Mouse (Mus musculus) liver, adult 2 months (tissue): ENCODE measurements at regions not wholly inside any gene's neighbourhood (a gene's known extent, or its start where the extent isn't known, plus 50 kb on each side); places are given as distances from the start of the nearest gene placed in this dataset.

ENCODE experiments used
- DNase-seq: peaks from one replicate; pipeline ENCODE4 v3.0.0-alpha.2; 2011; ENCODE audit warnings: low read depth, low spot score; ENCODE audit errors: extremely low read depth
- H3K27ac ChIP-seq: fragments of 200-500 bp; replicated peaks from 2 replicates; pipeline ENCODE4 v1.5.1; 2012; ENCODE audit warnings: low read depth, mild to moderate bottlenecking, control low read depth, inconsistent platforms, low read length; ENCODE audit not compliant: insufficient read depth
- H3K27me3 ChIP-seq: fragments of 200-500 bp; 2 replicates; pipeline ENCODE4 v1.6.1; 2012; ENCODE audit warnings: mild to moderate bottlenecking, moderate library complexity, low read length, inconsistent platforms; ENCODE audit not compliant: control insufficient read depth, insufficient read depth
- H3K36me3 ChIP-seq: fragments of 200-500 bp; 2 replicates; pipeline ENCODE4 v1.6.1; 2012; ENCODE audit warnings: low read length, inconsistent platforms; ENCODE audit not compliant: control insufficient read depth, insufficient read depth
- H3K4me1 ChIP-seq: fragments of 200-500 bp; 2 replicates; pipeline ENCODE4 v1.6.1; 2011; ENCODE audit warnings: low read length; ENCODE audit not compliant: control insufficient read depth, insufficient read depth
- H3K4me3 ChIP-seq: fragments of 200-500 bp; 2 replicates; pipeline ENCODE4 v1.5.1; 2011; ENCODE audit warnings: low read depth, mild to moderate bottlenecking, control low read depth, low read length, moderate library complexity; ENCODE audit not compliant: insufficient read depth
- H3K79me2 ChIP-seq: fragments of 200-500 bp; 2 replicates; pipeline ENCODE4 v1.6.1; 2012; ENCODE audit warnings: inconsistent platforms, mild to moderate bottlenecking, low read length, moderate library complexity; ENCODE audit not compliant: control insufficient read depth, insufficient read depth
- H3K9ac ChIP-seq: fragments of 200-500 bp; 2 replicates; pipeline ENCODE4 v1.6.1; 2012; ENCODE audit warnings: low read depth, mild to moderate bottlenecking, control low read depth, inconsistent platforms, low read length
- CTCF ChIP-seq: fragments of 200-500 bp; IDR thresholded peaks from 2 replicates; pipeline ENCODE4 v1.5.1; 2011; ENCODE audit warnings: low read depth, low read length, control low read depth
- POLR2A ChIP-seq: fragments of 200-500 bp; IDR thresholded peaks from 2 replicates; pipeline ENCODE4 v1.6.1; 2011; ENCODE audit warnings: low read length, control low read depth; ENCODE audit not compliant: insufficient read depth; ENCODE audit errors: extremely low read depth
- WGBS: fragments of 180-500 bp; shearing (Covaris S2); methylation state at CpG from one replicate; pipeline ENCODE4 v1.1.7; 2018; 5-methylcytosine and 5-hydroxymethylcytosine counted together

DNA sequence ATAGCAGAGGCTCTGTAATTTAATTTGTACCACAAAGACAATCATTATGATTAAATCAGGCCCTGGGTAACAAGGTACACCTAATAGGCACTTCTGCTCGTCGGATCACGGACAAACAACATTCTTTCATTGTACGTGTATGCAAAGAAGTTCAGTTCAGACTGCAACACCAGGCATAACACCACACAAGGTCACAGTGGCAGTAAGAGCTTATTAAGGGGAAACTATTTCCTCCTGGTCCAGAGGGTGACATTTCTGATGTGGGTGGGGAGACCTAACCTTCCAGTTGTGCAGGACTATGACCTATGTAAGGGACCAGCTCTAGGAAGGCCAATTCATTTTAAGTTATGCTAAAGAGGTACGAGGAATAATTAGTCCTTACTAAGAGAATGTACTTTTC lies 225.0 kb upstream of the Gm9747 start:
- H3K4me1 ChIP-seq: no peaks in the 10 kb centered on the region
- no peaks in the 10 kb centered on the region for H3K79me2 ChIP-seq
- 87% methylated on average over 5 of the region's 5 CpGs for WGBS
- no peak overlapping the region for H3K9ac ChIP-seq
- no peak for TF ChIP-seq POLR2A
- TF ChIP-seq CTCF: no peak
- no peak overlapping the region for H3K27ac ChIP-seq
- no peaks in the 10 kb centered on the region for H3K36me3 ChIP-seq
- no peaks in the 10 kb centered on the region for H3K27me3 ChIP-seq
- H3K4me3 ChIP-seq: no peak overlapping the region
- DNase-seq: no peak

DNA sequence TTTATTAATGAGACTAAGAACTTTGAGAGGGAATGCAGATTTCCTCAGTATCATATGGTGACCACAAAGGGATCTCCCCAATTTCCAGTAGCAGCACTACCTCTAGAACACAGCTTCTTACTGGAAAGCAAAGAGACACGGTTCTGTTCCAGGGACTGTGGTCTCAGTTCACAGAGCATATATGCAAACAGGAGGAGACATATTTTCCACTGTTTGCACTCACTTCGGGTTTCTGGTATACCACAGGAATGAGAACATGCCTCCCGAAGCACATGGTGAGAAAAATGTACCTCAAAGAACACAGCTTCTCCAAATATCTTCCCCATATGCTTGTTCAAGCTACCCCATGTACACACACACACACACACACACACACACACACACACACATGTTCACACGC lies 224.1 kb upstream of the Gm9747 start:
- WGBS: 83% methylated on average over 4 of the region's 4 CpGs
- H3K4me3 ChIP-seq: no peak overlapping the region
- no peak for DNase-seq

DNA sequence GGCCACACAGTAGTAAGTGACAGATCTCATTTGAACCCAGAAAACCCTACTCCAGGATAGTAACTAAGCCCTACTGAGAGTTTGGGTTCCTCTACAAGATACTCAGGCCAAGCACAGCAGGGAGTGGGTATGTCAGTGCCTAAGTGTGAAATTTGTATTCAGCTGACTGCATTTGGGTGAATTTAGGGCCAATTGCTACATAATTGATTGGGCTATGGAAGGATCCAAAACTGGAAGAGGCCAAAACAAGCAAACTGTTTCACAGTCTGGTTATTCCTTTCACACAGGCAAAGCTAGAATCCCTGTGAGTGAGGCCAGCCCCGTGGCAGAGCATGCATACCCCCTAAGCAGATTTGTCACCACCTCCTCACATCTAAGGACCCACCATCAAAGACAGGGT lies 221.9 kb upstream of the Gm9747 start:
- no peaks in the 10 kb centered on the region for H3K79me2 ChIP-seq
- WGBS: 9% methylated on average over 1 of the region's 1 CpGs
- DNase-seq: peak; percentile 68
- H3K27me3 ChIP-seq: no peaks in the 10 kb centered on the region
- no peak for TF ChIP-seq POLR2A
- TF ChIP-seq CTCF: no peak
- no peak overlapping the region for H3K27ac ChIP-seq
- H3K4me3 ChIP-seq: no peak overlapping the region
- no peak overlapping the region for H3K9ac ChIP-seq
- no peaks in the 10 kb centered on the region for H3K36me3 ChIP-seq
- no peaks in the 10 kb centered on the region for H3K4me1 ChIP-seq

More for the DNA sequence above, 224.1 kb upstream of the Gm9747 start:
- Histone ChIP-seq H3K27ac (no peak overlapping the region), H3K4me1 (no peaks in the 10 kb centered on the region), H3K9ac (no peak overlapping the region), H3K79me2 (no peaks in the 10 kb centered on the region), H3K36me3 (no peaks in the 10 kb centered on the region), H3K27me3 (no peaks in the 10 kb centered on the region)
- TF ChIP-seq POLR2A: no peak
- TF ChIP-seq CTCF: no peak

DNA sequence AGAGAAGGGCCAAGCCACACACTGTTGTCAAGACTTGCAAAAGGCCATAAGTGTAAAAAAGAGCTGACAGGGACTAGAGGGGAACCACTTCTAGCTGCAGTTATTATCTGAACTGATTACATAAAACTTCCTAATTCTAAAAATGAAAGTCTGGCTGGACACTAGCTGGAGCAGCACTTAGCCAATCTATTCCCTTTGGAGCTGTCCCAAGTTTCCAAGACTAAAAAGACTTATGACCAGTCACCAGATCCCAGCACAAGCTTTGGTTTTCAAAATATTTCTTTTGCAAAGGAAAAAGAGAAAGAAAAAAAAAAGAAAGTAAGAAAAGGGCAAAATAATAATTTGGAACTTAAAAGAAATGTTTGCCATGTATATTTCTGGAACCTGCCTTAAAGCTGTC lies 217.6 kb upstream of the Gm9747 start:
- no peak overlapping the region for H3K9ac ChIP-seq
- H3K36me3 ChIP-seq: no peaks in the 10 kb centered on the region
- TF ChIP-seq CTCF (no peak), POLR2A (no peak)
- H3K79me2 ChIP-seq: no peaks in the 10 kb centered on the region
- DNase-seq: peak; percentile 72
- no peaks in the 10 kb centered on the region for H3K27me3 ChIP-seq
- H3K4me3 ChIP-seq: no peak overlapping the region
- H3K4me1 ChIP-seq: no peaks in the 10 kb centered on the region; the same call in 1 of the 2 replicates
- no peak overlapping the region for H3K27ac ChIP-seq

DNA sequence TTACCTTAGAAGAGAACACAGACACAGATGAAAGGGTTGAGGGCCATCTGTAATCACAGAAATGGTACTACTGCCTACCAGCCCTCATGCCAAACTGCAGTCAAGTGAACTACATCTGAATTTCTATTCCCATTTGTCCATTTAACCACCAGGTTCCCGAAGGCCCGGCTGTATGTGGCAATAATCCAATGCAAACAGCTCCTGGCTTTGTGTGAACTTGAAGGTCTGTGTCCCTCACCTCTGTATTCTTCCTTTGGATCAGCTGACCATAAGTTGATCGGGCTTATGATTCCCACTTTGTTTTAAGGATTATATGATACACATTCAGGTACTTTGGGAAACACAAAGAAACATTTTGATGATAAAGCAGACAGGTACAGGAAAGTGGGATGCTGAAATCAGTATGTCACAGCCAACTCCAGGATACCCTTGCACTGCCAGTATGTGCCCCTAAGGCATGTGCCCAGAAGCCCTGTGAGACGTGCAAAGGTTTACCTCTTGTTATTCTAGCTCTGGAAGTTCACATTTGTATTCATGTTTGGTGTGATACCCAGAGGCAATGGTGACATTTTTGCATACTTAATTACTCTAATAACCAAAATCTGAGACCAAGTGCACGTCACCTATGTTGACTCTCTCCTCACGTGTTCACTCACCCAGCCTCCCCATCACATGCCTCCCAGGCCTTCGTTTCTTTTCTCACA lies 214.1 kb upstream of the Gm9747 start:
- WGBS: 56% methylated on average over 7 of the region's 7 CpGs
- Histone ChIP-seq H3K36me3 (no peaks in the 10 kb centered on the region), H3K79me2 (no peaks in the 10 kb centered on the region), H3K4me3 (no peak overlapping the region), H3K27me3 (no peaks in the 10 kb centered on the region), H3K4me1 (no peaks in the 10 kb centered on the region; the same call in 1 of the 2 replicates), H3K9ac (no peak overlapping the region), H3K27ac (no peak overlapping the region)
- no peak for TF ChIP-seq POLR2A
- no peak for TF ChIP-seq CTCF
- peak; percentile 71 for DNase-seq

DNA sequence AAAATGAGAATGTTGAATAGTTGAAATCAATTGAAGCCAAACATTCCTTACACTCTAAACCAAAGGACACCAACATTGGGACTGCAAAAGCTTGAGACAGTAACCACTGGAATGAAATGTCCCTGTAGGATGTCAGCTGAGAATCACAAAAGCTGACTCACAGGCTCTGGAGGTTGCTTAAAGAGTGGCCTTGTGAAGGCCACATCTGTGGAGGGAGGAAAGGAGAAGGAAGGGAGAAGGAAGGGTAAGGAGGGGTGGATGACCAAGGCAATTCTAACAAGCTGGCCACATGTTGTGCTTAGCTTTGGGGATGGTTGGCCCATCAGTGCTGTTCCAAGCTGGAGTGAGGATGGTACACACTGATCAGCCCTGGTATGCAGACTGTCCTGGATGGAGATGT lies 205.2 kb upstream of the Gm9747 start:
- DNase-seq: no peak
- Histone ChIP-seq H3K27me3 (no peaks in the 10 kb centered on the region), H3K9ac (no peak overlapping the region), H3K79me2 (no peaks in the 10 kb centered on the region), H3K27ac (no peak overlapping the region), H3K36me3 (no peaks in the 10 kb centered on the region), H3K4me3 (no peak overlapping the region), H3K4me1 (peaks cover 11% of the 10 kb centered on the region)
- TF ChIP-seq CTCF (no peak), POLR2A (no peak)
